Mouse (Mus musculus) liver, embryonic 18 days (tissue): ENCODE data around the gene a. TPM values are rescaled to one million over a fixed set of nuclear protein-coding genes. Genes with fewer than 3 reads are reported as not detected.

ENCODE experiments used
- polyA plus RNA-seq: library from polyadenylated mRNA; depleted of rRNA; stranded (reverse); fragments of >200 nt; gene quantifications from 2 replicates; pipeline ENCODE4 v1.2.3, GENCODE M21; 2012; rRNA removed

Gene a
- 0.29 and 0.60 TPM in 2 replicates for polyA plus RNA-seq

GRCm38 (mm10) chr2:154790656-154791483 lies at the start of gene a, which contains the start of gene Raly:
a (plus strand) TSS chr2:154791402.
Raly (plus strand) TSS chr2:154791096.

GRCm38 (mm10) chr2:154769930-154770329 lies 21.3 kb upstream of the a start, which contains the start of gene Gm14214:
Gm14214 (minus strand) TSS chr2:154770030.

DNA sequence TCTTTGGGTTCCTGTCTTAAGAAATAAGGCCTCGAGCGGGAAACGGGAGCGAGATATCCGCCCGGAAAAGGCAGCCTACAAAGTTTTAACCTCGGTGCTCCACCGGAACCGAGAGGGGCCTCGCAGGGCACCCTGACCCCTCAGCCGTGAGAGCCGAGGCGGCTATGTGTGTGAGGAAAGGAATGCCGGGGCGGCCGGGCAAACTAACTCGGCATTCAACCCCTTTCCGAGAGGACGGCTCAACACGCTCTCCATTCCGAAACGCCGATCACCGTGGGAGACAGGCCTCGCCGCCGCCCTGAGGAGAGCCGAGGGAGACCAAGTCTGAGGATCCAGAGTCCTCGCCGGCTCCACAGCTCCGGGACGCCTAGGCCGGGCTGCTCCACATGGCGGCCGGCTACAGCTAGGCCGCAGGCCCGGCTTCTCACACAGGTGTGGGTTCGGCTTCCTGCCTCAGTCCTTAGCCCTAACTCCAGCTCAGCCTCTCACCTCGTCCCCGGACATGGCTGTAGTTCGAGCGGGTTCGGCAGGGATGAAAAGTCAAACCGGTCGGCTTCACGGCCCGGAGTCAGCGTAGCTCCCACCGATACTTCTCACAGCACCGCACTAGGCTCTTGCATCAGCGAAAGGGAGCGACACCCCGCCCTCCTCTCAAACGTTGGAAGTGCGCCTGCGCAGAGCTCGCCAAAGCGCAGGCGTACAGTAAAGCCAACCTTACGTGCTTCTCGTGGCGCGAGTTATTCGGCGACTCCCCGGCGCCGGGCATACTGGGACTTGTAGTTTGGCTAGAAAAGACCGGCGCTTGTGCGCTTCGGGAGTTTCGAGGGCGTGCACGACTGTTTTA lies 101.2 kb downstream of the a start, which contains the start of gene Eif2s2:
Eif2s2 (minus strand) TSS at position 735 of the 844 bp plus-strand sequence.

GRCm38 (mm10) chr2:155018251-155018755 lies 227.1 kb downstream of the a start, which contains the start of gene Gm14226:
Gm14226 (plus strand) TSS chr2:155018266.

DNA sequence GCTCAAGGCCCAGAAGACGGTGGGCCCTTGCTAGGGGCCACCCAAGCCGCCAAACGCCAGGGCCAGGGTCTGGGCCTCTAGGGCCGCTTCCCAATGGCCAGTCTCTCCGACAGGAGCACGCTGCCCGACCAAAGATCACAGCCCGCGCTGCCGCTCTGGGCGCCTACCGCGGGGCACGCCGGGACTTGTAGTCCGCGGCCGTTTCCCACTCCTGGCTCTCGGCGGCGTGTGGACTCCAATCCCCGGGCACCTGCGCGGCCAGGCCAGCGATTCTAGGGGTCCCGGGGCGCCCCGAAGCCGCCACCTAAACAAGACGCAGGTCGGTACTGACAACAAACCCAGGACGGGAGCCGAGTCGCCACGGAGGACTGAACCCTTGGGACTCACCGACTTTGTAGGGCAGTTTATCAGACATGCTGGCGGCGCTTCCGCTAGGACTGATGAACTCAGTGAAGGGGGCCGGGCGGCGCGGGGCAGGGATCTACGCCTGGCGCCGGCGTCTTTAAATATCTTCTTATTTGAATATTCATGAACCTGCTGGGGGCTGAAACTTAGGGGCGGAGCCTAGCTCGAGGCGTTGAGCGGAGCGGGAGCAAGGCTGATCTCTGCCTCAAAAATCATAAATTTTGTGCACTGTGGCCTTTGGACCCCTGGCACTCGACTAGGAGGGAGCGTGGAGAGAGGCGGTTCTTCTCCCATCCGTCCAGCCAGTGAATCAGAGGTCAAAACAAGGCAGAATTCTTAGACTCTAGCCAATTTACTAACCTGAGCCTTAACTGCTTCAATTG lies 283.0 kb downstream of the a start, which contains the start of gene Ahcy:
Ahcy (minus strand) TSS at position 520 of the 788 bp plus-strand sequence.

Other genes starting within 250 kb of the a start
- 4.5 and 5.8 TPM in 2 replicates for gene 1700003F12Rik, start 244.3 kb upstream of the a start, polyA plus RNA-seq
- 0.01 and 0.02 TPM in 2 replicates for gene Actl10, start 239.6 kb upstream of the a start, polyA plus RNA-seq
- gene Necab3, start 232.5 kb upstream of the a start, polyA plus RNA-seq, result 0.56 and 0.81 TPM in 2 replicates
- 14.6 and 16.7 TPM in 2 replicates for gene E2f1, start 221.5 kb upstream of the a start, polyA plus RNA-seq
- 66.2 and 70.8 TPM in 2 replicates for gene Pxmp4, start 187.7 kb upstream of the a start, polyA plus RNA-seq
- 1.9 and 2.2 TPM in 2 replicates for gene Zfp341, start 178.1 kb upstream of the a start, polyA plus RNA-seq
- gene 4930519P11Rik, start 178.0 kb upstream of the a start, polyA plus RNA-seq, result 0.07 and 0.22 TPM in 2 replicates
- 99.6 and 100 TPM in 2 replicates for gene Chmp4b, start 139.7 kb upstream of the a start, polyA plus RNA-seq
- not detected in 2 replicates for gene Gm14214, start 21.4 kb upstream of the a start, polyA plus RNA-seq
- gene Raly, start 306 bp upstream of the a start, polyA plus RNA-seq, result 132 and 147 TPM in 2 replicates
- 33.3 and 37.9 TPM in 2 replicates for gene Eif2s2, start 101.5 kb downstream of the a start, polyA plus RNA-seq
- 0.30 and 0.38 TPM in 2 replicates for gene Gm14226, start 226.9 kb downstream of the a start, polyA plus RNA-seq